Mouse (Mus musculus): ENCODE data around the gene Rb1.

Rb1 gene

GRCm38 (mm10) chr14:73334926-73335805, 9.5 kb upstream of the Rb1 start:
- 52% methylated on average over 22 of the region's 22 CpGs for WGBS

- 81% methylated on average over 3 of the region's 3 CpGs for WGBS
Observed at GRCm38 (mm10) chr14:73333880-73334279, 8.3 kb upstream of the Rb1 start.

GRCm38 (mm10) chr14:73331386-73331785, 5.8 kb upstream of the Rb1 start:
- 87% methylated on average over 4 of the region's 4 CpGs for WGBS

- WGBS, result 67% methylated on average over 2 of the region's 2 CpGs
Observed at GRCm38 (mm10) chr14:73329871-73330270, 4.2 kb upstream of the Rb1 start.

- WGBS, result 6% methylated on average over 8 of the region's 8 CpGs
Observed at GRCm38 (mm10) chr14:73326511-73326910, 889 bp upstream of the Rb1 start.

GRCm38 (mm10) chr14:73324634-73325455, 777 bp downstream of the Rb1 start:
- WGBS, result under 1% methylated on average over 55 of the region's 55 CpGs

- 63% methylated on average over 2 of the region's 2 CpGs for WGBS
Observed at GRCm38 (mm10) chr14:73323965-73324364, 1.7 kb downstream of the Rb1 start.

GRCm38 (mm10) chr14:73322142-73322541, 3.5 kb downstream of the Rb1 start:
- WGBS, result 93% methylated on average over 3 of the region's 3 CpGs

GRCm38 (mm10) chr14:73313864-73314263, 11.8 kb downstream of the Rb1 start:
- 85% methylated on average over 4 of the region's 4 CpGs for WGBS

- 73% methylated on average over 5 of the region's 5 CpGs for WGBS
Observed at GRCm38 (mm10) chr14:73313396-73313795, 12.2 kb downstream of the Rb1 start.

GRCm38 (mm10) chr14:73312909-73313308, 12.7 kb downstream of the Rb1 start:
- WGBS, result 83% methylated on average over 5 of the region's 5 CpGs

GRCm38 (mm10) chr14:73307490-73307889, 18.1 kb downstream of the Rb1 start:
- 67% methylated on average over 1 of the region's 1 CpGs for WGBS

GRCm38 (mm10) chr14:73303193-73303592, 22.4 kb downstream of the Rb1 start:
- 42% methylated on average over 3 of the region's 3 CpGs for WGBS

GRCm38 (mm10) chr14:73301856-73302255, 23.8 kb downstream of the Rb1 start:
- 60% methylated on average over 4 of the region's 4 CpGs for WGBS

- 90% methylated on average over 2 of the region's 2 CpGs for WGBS
Observed at GRCm38 (mm10) chr14:73295512-73295911, 30.1 kb downstream of the Rb1 start.

GRCm38 (mm10) chr14:73293616-73294015, 32.0 kb downstream of the Rb1 start:
- 85% methylated on average over 2 of the region's 2 CpGs for WGBS

- WGBS, result 43% methylated on average over 1 of the region's 1 CpGs
Observed at GRCm38 (mm10) chr14:73292434-73292833, 33.2 kb downstream of the Rb1 start.

GRCm38 (mm10) chr14:73289915-73290314, 35.7 kb downstream of the Rb1 start:
- WGBS, result 91% methylated on average over 2 of the region's 2 CpGs

- 13% methylated on average over 1 of the region's 1 CpGs for WGBS
Observed at GRCm38 (mm10) chr14:73280996-73281395, 44.6 kb downstream of the Rb1 start.

- 91% methylated on average over 6 of the region's 6 CpGs for WGBS
Observed at GRCm38 (mm10) chr14:73279096-73279495, 46.5 kb downstream of the Rb1 start.

GRCm38 (mm10) chr14:73271807-73272206, 53.8 kb downstream of the Rb1 start:
- 47% methylated on average over 5 of the region's 5 CpGs for WGBS

- WGBS, result 89% methylated on average over 3 of the region's 3 CpGs
Observed at GRCm38 (mm10) chr14:73266166-73266565, 59.5 kb downstream of the Rb1 start.

GRCm38 (mm10) chr14:73262210-73262609, 63.4 kb downstream of the Rb1 start:
- WGBS, result 93% methylated on average over 9 of the region's 9 CpGs

Measured in cerebral cortex, adult 2 months (tissue).